Mouse (Mus musculus): Measurements from ENCODE around the gene Cc2d2b. TPM values are rescaled to one million over a fixed set of nuclear protein-coding genes. Genes with fewer than 3 reads are reported as not detected.

Cc2d2b gene
- polyA plus RNA-seq, 1 experiment from 2014 or later = 0.14 TPM

GRCm38 (mm10) chr19:40859555-40859954 is 111.0 kb downstream of the Cc2d2b start:
- Histone ChIP-seq H3K36me3 (ENCODE audit: control insufficient read depth, insufficient read depth) (no peaks in the 10 kb centered on the region), H3K4me1 (replicated peaks; ENCODE audit: control insufficient read depth, insufficient read depth, low read length) (no peaks in the 10 kb centered on the region), H3K9me3 (ENCODE audit: control insufficient read depth) (no peaks in the 10 kb centered on the region), H3K27ac (ENCODE audit: low read depth, low read length) (no peak overlapping the region), H3K4me3 (ENCODE audit: low read depth, low read length) (no peak overlapping the region), H3K27me3 (replicated peaks; ENCODE audit: control insufficient read depth, insufficient read depth, low read length) (0 out of 2 replicates have a peak, but pooled peaks cover 3% of the 10 kb centered on the region), H3K9ac (ENCODE audit: low read depth, low read length) (no peak overlapping the region), H3K4me2 (replicated peaks; ENCODE audit: low read depth) (no peak overlapping the region)
- no peak for TF ChIP-seq CTCF (IDR thresholded peaks at IDR 0.05; ENCODE audit: low read depth)
- WGBS = 37% methylated on average over 4 of the region's 4 CpGs
- no peak for ATAC-seq

GRCm38 (mm10) chr19:40868284-40868683 is 119.7 kb downstream of the Cc2d2b start:
- Histone ChIP-seq H3K9me3 (ENCODE audit: control insufficient read depth) (no peaks in the 10 kb centered on the region), H3K4me3 (ENCODE audit: low read depth, low read length) (no peak overlapping the region), H3K4me2 (replicated peaks; ENCODE audit: low read depth) (no peak overlapping the region), H3K36me3 (ENCODE audit: control insufficient read depth, insufficient read depth) (no peaks in the 10 kb centered on the region), H3K27me3 (replicated peaks; ENCODE audit: control insufficient read depth, insufficient read depth, low read length) (0 out of 2 replicates have a peak, but pooled peaks cover 6% of the 10 kb centered on the region), H3K9ac (ENCODE audit: low read depth, low read length) (no peak overlapping the region), H3K4me1 (replicated peaks; ENCODE audit: control insufficient read depth, insufficient read depth, low read length) (no peaks in the 10 kb centered on the region), H3K27ac (ENCODE audit: low read depth, low read length) (no peak overlapping the region)
- ATAC-seq = no peak
- TF ChIP-seq CTCF (IDR thresholded peaks at IDR 0.05; ENCODE audit: low read depth) = no peak
- 18% methylated on average over 5 of the region's 5 CpGs for WGBS

GRCm38 (mm10) chr19:40869425-40870105 is 121.0 kb downstream of the Cc2d2b start:
- no peak overlapping the region for H3K27ac ChIP-seq (ENCODE audit: low read depth, low read length)
- no peak overlapping the region for H3K4me2 ChIP-seq (replicated peaks; ENCODE audit: low read depth)
- WGBS = 93% methylated on average over 3 of the region's 3 CpGs
- H3K9me3 ChIP-seq (ENCODE audit: control insufficient read depth) = no peaks in the 10 kb centered on the region
- H3K4me1 ChIP-seq (replicated peaks; ENCODE audit: control insufficient read depth, insufficient read depth, low read length) = no peaks in the 10 kb centered on the region
- H3K36me3 ChIP-seq (ENCODE audit: control insufficient read depth, insufficient read depth) = no peaks in the 10 kb centered on the region
- H3K9ac ChIP-seq (ENCODE audit: low read depth, low read length) = no peak overlapping the region
- peaks cover 6% of the 10 kb centered on the region; the same call in 1 of the 2 replicates for H3K27me3 ChIP-seq (replicated peaks; ENCODE audit: control insufficient read depth, insufficient read depth, low read length)
- H3K4me3 ChIP-seq (ENCODE audit: low read depth, low read length) = no peak overlapping the region
- no peak for ATAC-seq
- no peak for TF ChIP-seq CTCF (IDR thresholded peaks at IDR 0.05; ENCODE audit: low read depth)

- H3K4me1 ChIP-seq (replicated peaks; ENCODE audit: control insufficient read depth, insufficient read depth, low read length) = no peaks in the 10 kb centered on the region
- WGBS = 2% methylated on average over 51 of the region's 51 CpGs
- H3K27me3 ChIP-seq (replicated peaks; ENCODE audit: control insufficient read depth, insufficient read depth, low read length) = peaks cover 28% of the 10 kb centered on the region
- H3K9me3 ChIP-seq (ENCODE audit: control insufficient read depth) = no peaks in the 10 kb centered on the region
- peak; percentile 72 for TF ChIP-seq CTCF (IDR thresholded peaks at IDR 0.05; ENCODE audit: low read depth)
- H3K27ac ChIP-seq (ENCODE audit: low read depth, low read length) = peak overlapping the region; percentile 52
- H3K4me2 ChIP-seq (replicated peaks; ENCODE audit: low read depth) = peak overlapping the region; percentile 83
- H3K36me3 ChIP-seq (ENCODE audit: control insufficient read depth, insufficient read depth) = no peaks in the 10 kb centered on the region
- H3K9ac ChIP-seq (ENCODE audit: low read depth, low read length) = peak overlapping the region; percentile 53
- H3K4me3 ChIP-seq (ENCODE audit: low read depth, low read length) = peak overlapping the region; percentile 47
- peak; percentile 97 for ATAC-seq
Observed at GRCm38 (mm10) chr19:40872955-40873665, 124.6 kb downstream of the Cc2d2b start.

Other genes starting within 250 kb of the Cc2d2b start
- gene Sorbs1, start 235.0 kb upstream of the Cc2d2b start, polyA plus RNA-seq (2015; fragmentation: Nextera tagmentation; extraction: Ambion mirVana) = 73.8 and 86.2 TPM in 2 replicates
- 204 and 226 TPM in 2 replicates for gene Aldh18a1, start 160.3 kb upstream of the Cc2d2b start, polyA plus RNA-seq (2015; fragmentation: Nextera tagmentation; extraction: Ambion mirVana)
- 10.4 and 11.2 TPM in 2 replicates for gene Tctn3, start 136.5 kb upstream of the Cc2d2b start, polyA plus RNA-seq (2015; fragmentation: Nextera tagmentation; extraction: Ambion mirVana)
- gene Entpd1, start 136.4 kb upstream of the Cc2d2b start, polyA plus RNA-seq (2015; fragmentation: Nextera tagmentation; extraction: Ambion mirVana) = 6.8 and 8.0 TPM in 2 replicates
- 2.9 and 3.3 TPM in 2 replicates for gene Ccnj, start 82.5 kb downstream of the Cc2d2b start, polyA plus RNA-seq (2015; fragmentation: Nextera tagmentation; extraction: Ambion mirVana)
- 10.2 and 11.0 TPM in 2 replicates for gene Zfp518a, start 146.0 kb downstream of the Cc2d2b start, polyA plus RNA-seq (2015; fragmentation: Nextera tagmentation; extraction: Ambion mirVana)
- gene Blnk, start 245.8 kb downstream of the Cc2d2b start, polyA plus RNA-seq (2015; fragmentation: Nextera tagmentation; extraction: Ambion mirVana) = 21.2 and 23.8 TPM in 2 replicates